Mouse (Mus musculus) kidney, embryonic 14.5 days (tissue): ENCODE results near the gene Ctu2. TPM values are rescaled to one million over a fixed set of nuclear protein-coding genes. Genes with fewer than 3 reads are reported as not detected.

ENCODE experiments used
- ATAC-seq: fragments of 200-750 bp; cut with Nextera tagmentation; 2 replicates; pipeline ENCODE4 v1.8.0; 2017; ENCODE audit warnings: moderate number of reproducible peaks, mild to moderate bottlenecking, moderate TSS enrichment, moderate library complexity; ENCODE audit not compliant: low FRiP score, low TSS enrichment
- H3K27ac ChIP-seq: fragments of 300-500 bp; sonication (generic); 2 replicates; pipeline ENCODE4 v1.5.1; 2014; ENCODE audit warnings: low read depth, mild to moderate bottlenecking, low read length, moderate library complexity, mixed read lengths
- H3K27me3 ChIP-seq: fragments of 300-500 bp; sonication (generic); 2 replicates; pipeline ENCODE4 v1.6.1; 2014; ENCODE audit warnings: mild to moderate bottlenecking, low read length; ENCODE audit not compliant: control insufficient read depth, insufficient read depth
- H3K36me3 ChIP-seq: fragments of 300-500 bp; sonication (generic); 2 replicates; pipeline ENCODE4 v1.6.1; 2014; ENCODE audit warnings: low read length, mixed read lengths; ENCODE audit not compliant: control insufficient read depth, insufficient read depth
- H3K4me1 ChIP-seq: fragments of 300-500 bp; sonication (generic); 2 replicates; pipeline ENCODE4 v1.6.1; 2014; ENCODE audit warnings: low read length, mixed read lengths; ENCODE audit not compliant: control insufficient read depth, insufficient read depth
- H3K4me2 ChIP-seq: fragments of 300-500 bp; sonication (generic); replicated peaks from 2 replicates; pipeline ENCODE4 v1.6.1; 2014; ENCODE audit warnings: low read depth, mild to moderate bottlenecking, low read length
- H3K4me3 ChIP-seq: fragments of 300-500 bp; sonication (generic); 2 replicates; pipeline ENCODE4 v1.5.1; 2014; ENCODE audit warnings: mild to moderate bottlenecking, low read length
- H3K9ac ChIP-seq: fragments of 300-500 bp; sonication (generic); 2 replicates; pipeline ENCODE4 v1.6.1; 2014; ENCODE audit warnings: low read depth, mild to moderate bottlenecking, low read length, moderate library complexity
- H3K9me3 ChIP-seq: fragments of 300-500 bp; sonication (generic); 2 replicates; pipeline ENCODE4 v1.6.1; 2016; ENCODE audit warnings: low read length; ENCODE audit not compliant: control insufficient read depth
- WGBS: fragments of 180-500 bp; shearing (Covaris S2); extraction: QIAGEN DNeasy Blood & Tissue Kit; methylation state at CpG from one replicate; pipeline ENCODE4 v1.1.7; 2014; 5-methylcytosine and 5-hydroxymethylcytosine counted together
- polyA plus RNA-seq: library from polyadenylated mRNA; unstranded; fragments of >200 nt; fragmentation: Nextera tagmentation; extraction: Ambion mirVana; gene quantifications from 2 replicates; pipeline ENCODE4 v1.2.1, GENCODE M21; 2014

Gene Ctu2
- polyA plus RNA-seq, 1 experiment from 2014 or later: 50.4 TPM

GRCm38 (mm10) chr8:122433269-122433905 is 42.6 kb upstream of the Ctu2 start:
- H3K9ac ChIP-seq: peak overlapping the region; percentile 75; the same call in 1 of the 2 replicates
- peak; percentile 45; the same call in 1 of the 2 replicates for ATAC-seq
- peak overlapping the region; percentile 59; the same call in 1 of the 2 replicates for H3K4me3 ChIP-seq
- H3K4me2 ChIP-seq: peak overlapping the region; percentile 90; the same call in 1 of the 2 replicates
- H3K9me3 ChIP-seq: no peaks in the 10 kb centered on the region
- peaks cover 30% of the 10 kb centered on the region for H3K36me3 ChIP-seq
- H3K27me3 ChIP-seq: no peaks in the 10 kb centered on the region
- peak overlapping the region; percentile 65; the same call in 1 of the 2 replicates for H3K27ac ChIP-seq
- H3K4me1 ChIP-seq: peaks cover 24% of the 10 kb centered on the region
- WGBS: 66% methylated on average over 11 of the region's 11 CpGs

GRCm38 (mm10) chr8:122435375-122435774 is 40.6 kb upstream of the Ctu2 start:
- Histone ChIP-seq H3K27ac (no peak overlapping the region), H3K4me3 (no peak overlapping the region), H3K36me3 (peaks cover 37% of the 10 kb centered on the region), H3K9me3 (no peaks in the 10 kb centered on the region), H3K27me3 (no peaks in the 10 kb centered on the region), H3K4me1 (peaks cover 27% of the 10 kb centered on the region), H3K4me2 (no peak overlapping the region), H3K9ac (no peak overlapping the region)
- WGBS: 88% methylated on average over 6 of the region's 6 CpGs
- no peak for ATAC-seq

GRCm38 (mm10) chr8:122436146-122436545 is 39.8 kb upstream of the Ctu2 start:
- 93% methylated on average over 9 of the region's 9 CpGs for WGBS
- Histone ChIP-seq H3K36me3 (peaks cover 37% of the 10 kb centered on the region), H3K9ac (no peak overlapping the region), H3K4me2 (no peak overlapping the region), H3K4me3 (no peak overlapping the region), H3K27me3 (no peaks in the 10 kb centered on the region), H3K9me3 (no peaks in the 10 kb centered on the region), H3K4me1 (peaks cover 27% of the 10 kb centered on the region), H3K27ac (no peak overlapping the region)
- ATAC-seq: no peak

DNA sequence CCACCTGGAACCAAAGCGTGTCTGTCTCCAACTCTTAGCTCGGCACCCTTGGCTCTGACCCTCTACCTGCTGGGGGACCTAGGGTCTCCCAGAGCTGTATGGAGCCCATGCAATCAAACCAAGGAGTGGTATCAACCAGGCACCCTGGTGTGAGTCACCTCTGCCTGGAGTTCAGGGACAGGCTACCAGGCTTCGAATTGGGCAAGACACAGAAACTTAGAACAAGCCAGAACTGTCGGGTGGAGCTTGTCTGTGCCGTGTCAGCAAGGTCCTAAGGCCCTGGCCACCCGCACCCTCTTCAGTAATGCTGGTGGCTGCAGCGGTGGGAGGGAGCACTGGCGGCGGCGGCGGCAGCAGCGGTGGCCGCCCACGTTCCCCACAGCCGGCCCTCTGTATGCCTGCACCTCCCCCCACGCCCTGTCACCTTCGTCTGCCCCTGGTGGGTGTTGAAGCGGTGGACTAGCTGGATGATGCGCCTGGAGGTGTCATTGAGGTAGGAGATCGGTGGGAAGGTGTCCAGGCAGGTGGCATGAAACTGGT is 39.3 kb upstream of the Ctu2 start:
- peaks cover 37% of the 10 kb centered on the region for H3K36me3 ChIP-seq
- H3K27me3 ChIP-seq: no peaks in the 10 kb centered on the region
- no peak overlapping the region for H3K4me2 ChIP-seq
- H3K9ac ChIP-seq: no peak overlapping the region
- peaks cover 25% of the 10 kb centered on the region for H3K4me1 ChIP-seq
- WGBS: 88% methylated on average over 20 of the region's 20 CpGs
- no peak overlapping the region for H3K4me3 ChIP-seq
- H3K9me3 ChIP-seq: no peaks in the 10 kb centered on the region
- ATAC-seq: no peak
- no peak overlapping the region for H3K27ac ChIP-seq

DNA sequence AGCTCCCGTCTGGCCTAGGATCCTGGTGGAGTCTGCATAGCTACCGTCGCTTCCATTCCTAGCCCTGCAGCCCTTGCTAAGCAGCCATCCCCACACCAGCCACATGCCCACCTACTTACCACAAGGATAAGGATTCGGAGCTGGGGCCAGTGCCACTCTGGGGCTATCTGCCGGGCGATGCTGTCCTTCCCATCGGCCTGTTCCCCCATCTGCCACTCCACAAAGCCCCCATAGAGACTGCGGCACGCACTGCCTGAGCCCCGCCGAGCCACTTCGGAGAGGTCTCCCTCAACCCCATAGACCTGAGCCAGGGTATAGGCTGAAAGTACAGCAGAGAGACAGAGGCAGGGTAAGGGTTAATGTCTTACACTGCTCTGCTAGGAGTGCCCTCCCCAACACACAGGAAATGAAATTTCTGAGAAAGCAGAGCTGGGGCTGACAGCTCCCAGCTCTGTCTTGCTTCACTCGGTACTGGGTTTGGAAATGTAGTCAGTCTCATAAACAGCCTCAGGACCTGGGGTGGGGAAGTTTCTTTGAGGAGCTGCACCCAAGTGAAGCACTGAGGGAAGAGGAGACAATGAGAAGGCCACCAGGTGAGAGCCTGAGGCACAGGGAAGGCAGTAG is 38.1 kb upstream of the Ctu2 start:
- no peak overlapping the region; the same call in 1 of the 2 replicates for H3K27ac ChIP-seq

GRCm38 (mm10) chr8:122439336-122439735 is 36.6 kb upstream of the Ctu2 start:
- WGBS: 96% methylated on average over 16 of the region's 16 CpGs
- no peak overlapping the region for H3K4me2 ChIP-seq
- no peaks in the 10 kb centered on the region for H3K27me3 ChIP-seq
- ATAC-seq: no peak
- peaks cover 16% of the 10 kb centered on the region; the same call in 1 of the 2 replicates for H3K4me1 ChIP-seq
- no peaks in the 10 kb centered on the region for H3K9me3 ChIP-seq
- H3K27ac ChIP-seq: no peak overlapping the region
- H3K36me3 ChIP-seq: peaks cover 33% of the 10 kb centered on the region; the same call in 1 of the 2 replicates
- no peak overlapping the region for H3K4me3 ChIP-seq
- no peak overlapping the region for H3K9ac ChIP-seq

More for the DNA sequence above, 38.1 kb upstream of the Ctu2 start:
- no peak overlapping the region for H3K4me2 ChIP-seq
- H3K27me3 ChIP-seq: no peaks in the 10 kb centered on the region
- no peak overlapping the region for H3K4me3 ChIP-seq
- no peaks in the 10 kb centered on the region for H3K9me3 ChIP-seq
- H3K36me3 ChIP-seq: peaks cover 37% of the 10 kb centered on the region
- peaks cover 22% of the 10 kb centered on the region; the same call in 1 of the 2 replicates for H3K4me1 ChIP-seq
- no peak overlapping the region for H3K9ac ChIP-seq
- WGBS: 86% methylated on average over 13 of the region's 13 CpGs
- ATAC-seq: no peak

DNA sequence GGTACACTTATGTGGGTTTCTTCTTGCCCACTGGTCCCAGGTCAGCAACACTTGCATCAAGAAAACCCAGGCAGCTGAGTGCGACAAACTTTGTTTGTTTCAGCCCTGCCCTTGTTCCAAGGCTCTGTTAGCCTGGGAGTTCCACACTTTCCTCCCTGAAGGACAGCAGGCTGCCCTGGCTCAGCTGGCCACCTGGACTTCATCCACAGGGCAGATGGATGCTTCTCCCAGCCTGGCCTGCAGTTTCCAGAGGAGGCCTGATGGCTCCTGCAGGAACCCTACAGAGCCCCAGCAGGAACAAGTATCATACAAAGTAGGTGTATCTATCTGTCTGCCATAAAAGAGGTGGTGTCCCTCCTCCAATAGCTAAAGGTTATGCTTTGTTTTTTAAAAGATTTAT is 34.6 kb upstream of the Ctu2 start:
- peaks cover 17% of the 10 kb centered on the region; the same call in 1 of the 2 replicates for H3K36me3 ChIP-seq
- H3K9me3 ChIP-seq: no peaks in the 10 kb centered on the region
- H3K4me2 ChIP-seq: no peak overlapping the region
- no peaks in the 10 kb centered on the region for H3K27me3 ChIP-seq
- H3K4me1 ChIP-seq: peaks cover 18% of the 10 kb centered on the region; the same call in 1 of the 2 replicates
- H3K4me3 ChIP-seq: no peak overlapping the region
- no peak overlapping the region for H3K27ac ChIP-seq
- H3K9ac ChIP-seq: no peak overlapping the region
- ATAC-seq: no peak
- WGBS: 96% methylated on average over 1 of the region's 1 CpGs

DNA sequence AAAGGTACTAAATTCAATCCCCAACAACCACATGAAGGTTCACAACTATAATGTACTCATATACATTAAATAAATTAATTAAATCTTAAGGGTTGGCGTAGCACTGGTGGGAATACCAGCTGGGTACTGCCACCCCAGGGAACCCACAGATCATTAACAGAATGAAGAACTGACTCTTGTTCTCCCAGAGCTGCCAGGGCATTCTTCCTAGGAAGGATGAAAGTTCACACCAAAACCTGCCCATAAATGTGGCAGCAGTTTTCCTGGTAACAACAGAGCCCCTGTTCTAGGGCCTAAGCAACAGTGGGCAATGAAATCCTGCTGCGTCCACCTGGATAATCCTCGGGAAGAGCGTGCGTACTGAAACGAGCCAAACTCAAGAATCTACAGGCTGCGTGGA is 33.6 kb upstream of the Ctu2 start:
- WGBS: 15% methylated on average over 7 of the region's 7 CpGs
- Histone ChIP-seq H3K4me2 (peak overlapping the region; percentile 95), H3K9me3 (no peaks in the 10 kb centered on the region), H3K27me3 (no peaks in the 10 kb centered on the region), H3K4me1 (peaks cover 16% of the 10 kb centered on the region; the same call in 1 of the 2 replicates), H3K27ac (no peak overlapping the region), H3K9ac (peak overlapping the region; percentile 72), H3K36me3 (peaks cover 7% of the 10 kb centered on the region; the same call in 1 of the 2 replicates), H3K4me3 (peak overlapping the region; percentile 77)
- no peak for ATAC-seq

DNA sequence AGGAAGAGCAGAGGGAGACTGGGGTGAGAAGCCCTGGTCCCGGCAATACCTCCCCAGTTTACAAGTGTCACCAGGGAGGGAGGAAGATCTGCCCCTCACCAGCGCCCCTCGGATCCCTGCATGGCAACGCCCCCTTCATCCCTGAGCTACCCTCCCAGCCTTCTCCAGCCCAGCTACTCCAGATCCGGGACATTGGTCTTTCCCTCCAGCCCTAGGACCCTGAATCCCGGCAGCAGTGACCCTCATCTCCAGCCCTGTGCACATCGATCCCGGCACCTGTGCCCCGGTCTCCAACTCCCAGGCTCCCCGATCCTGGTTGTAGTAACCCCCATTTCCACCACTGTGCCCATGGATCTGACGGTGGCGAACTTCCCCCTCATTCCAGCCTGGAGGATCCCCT is 33.2 kb upstream of the Ctu2 start:
- H3K4me2 ChIP-seq: peak overlapping the region; percentile 95
- peak overlapping the region; percentile 77 for H3K4me3 ChIP-seq
- H3K27ac ChIP-seq: peak overlapping the region; percentile 62
- peak; percentile 11 for ATAC-seq
- peaks cover 6% of the 10 kb centered on the region; the same call in 1 of the 2 replicates for H3K36me3 ChIP-seq
- WGBS: under 1% methylated on average over 12 of the region's 12 CpGs
- H3K9ac ChIP-seq: peak overlapping the region; percentile 72
- no peaks in the 10 kb centered on the region for H3K9me3 ChIP-seq
- no peaks in the 10 kb centered on the region for H3K27me3 ChIP-seq
- peaks cover 16% of the 10 kb centered on the region; the same call in 1 of the 2 replicates for H3K4me1 ChIP-seq
